Mouse (Mus musculus) mammary gland, adult 2 months (tissue): ENCODE measurements around the gene Lcn10. TPM values are rescaled to one million over a fixed set of nuclear protein-coding genes. Genes with fewer than 3 reads are reported as not detected.

Experiments
- polyA plus RNA-seq: library from polyadenylated mRNA; depleted of rRNA; stranded (reverse); fragments of >200 nt; gene quantifications from 2 replicates; pipeline ENCODE4 v1.2.3, GENCODE M21; 2012; ENCODE audit warnings: low replicate concordance; rRNA removed

Gene Lcn10
- polyA plus RNA-seq: not detected in 2 replicates

GRCm38 (mm10) chr2:25682426-25682825 lies at the start of gene Lcn10:
TSS of gene Lcn10 (plus strand) at chr2:25682726.

DNA sequence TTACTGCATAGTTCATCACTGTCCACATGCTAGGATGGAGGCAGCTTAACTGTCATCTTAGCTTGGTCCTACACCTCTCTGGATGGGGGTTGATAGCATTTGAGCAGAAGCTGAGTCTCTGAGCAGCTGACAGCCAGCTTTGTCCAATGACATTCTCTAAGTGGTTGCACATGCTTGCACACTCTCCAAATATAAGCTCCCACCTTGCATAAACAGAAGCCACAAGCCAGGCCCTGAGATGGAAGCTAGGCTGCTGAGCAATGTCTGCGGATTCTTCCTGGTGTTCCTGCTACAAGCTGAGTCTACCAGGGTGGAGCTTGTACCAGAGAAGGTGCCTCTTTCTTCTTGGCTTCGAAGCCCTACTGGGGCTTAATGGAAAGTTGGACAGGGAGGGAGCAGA lies 29.6 kb upstream of the Lcn10 start, which contains the start of gene Lcn8:
Gene Lcn8, plus strand, starts transcription at position 219 of the 400 bp plus-strand sequence.

DNA sequence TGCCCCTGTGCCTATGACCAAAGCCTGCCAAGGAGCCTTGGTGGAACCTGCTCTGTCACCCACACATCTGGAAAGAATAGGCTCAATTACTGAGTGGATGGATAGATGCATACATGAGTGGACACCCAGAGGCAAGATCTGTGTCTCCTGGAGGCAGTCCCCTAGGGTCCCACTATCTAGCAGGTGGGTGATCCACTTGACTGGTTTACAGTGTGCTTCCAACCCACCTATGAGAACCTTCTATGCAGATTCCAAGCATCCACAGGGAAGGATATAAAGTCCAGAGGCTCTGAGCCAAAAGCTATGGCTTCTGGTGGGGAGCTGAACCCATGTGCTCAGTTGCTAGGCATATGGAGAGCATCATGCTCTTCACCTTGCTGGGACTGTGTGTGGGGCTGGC lies 24.9 kb upstream of the Lcn10 start, which contains the start of gene Lcn5:
Gene Lcn5, plus strand, starts transcription at position 301 of the 400 bp plus-strand sequence.

DNA sequence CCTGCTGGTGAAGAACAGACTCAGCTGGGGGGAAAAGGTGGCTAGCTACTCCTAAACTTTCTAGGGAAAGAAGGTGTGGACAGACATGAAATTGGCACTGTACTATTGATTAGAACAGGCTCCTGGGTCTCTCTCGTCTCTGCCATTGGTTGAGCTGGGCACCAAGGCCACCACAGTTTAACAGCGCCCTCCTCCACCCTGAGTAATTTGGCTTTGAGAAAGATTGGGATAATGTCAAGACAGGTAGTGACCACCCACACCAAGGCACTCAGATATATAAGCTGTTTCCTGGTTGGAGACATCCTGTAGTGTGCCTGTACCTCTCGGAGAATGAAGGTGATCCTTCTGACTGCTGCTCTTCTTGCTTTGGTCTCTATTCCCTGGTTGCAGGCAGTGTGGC lies 6.0 kb upstream of the Lcn10 start, which contains the start of gene Lcn6:
Gene Lcn6, plus strand, starts transcription at position 301 of the 400 bp plus-strand sequence.

GRCm38 (mm10) chr2:25699743-25700142 lies 17.2 kb downstream of the Lcn10 start, which contains the start of gene Obp2a:
TSS of gene Obp2a (plus strand) at chr2:25700043.

DNA sequence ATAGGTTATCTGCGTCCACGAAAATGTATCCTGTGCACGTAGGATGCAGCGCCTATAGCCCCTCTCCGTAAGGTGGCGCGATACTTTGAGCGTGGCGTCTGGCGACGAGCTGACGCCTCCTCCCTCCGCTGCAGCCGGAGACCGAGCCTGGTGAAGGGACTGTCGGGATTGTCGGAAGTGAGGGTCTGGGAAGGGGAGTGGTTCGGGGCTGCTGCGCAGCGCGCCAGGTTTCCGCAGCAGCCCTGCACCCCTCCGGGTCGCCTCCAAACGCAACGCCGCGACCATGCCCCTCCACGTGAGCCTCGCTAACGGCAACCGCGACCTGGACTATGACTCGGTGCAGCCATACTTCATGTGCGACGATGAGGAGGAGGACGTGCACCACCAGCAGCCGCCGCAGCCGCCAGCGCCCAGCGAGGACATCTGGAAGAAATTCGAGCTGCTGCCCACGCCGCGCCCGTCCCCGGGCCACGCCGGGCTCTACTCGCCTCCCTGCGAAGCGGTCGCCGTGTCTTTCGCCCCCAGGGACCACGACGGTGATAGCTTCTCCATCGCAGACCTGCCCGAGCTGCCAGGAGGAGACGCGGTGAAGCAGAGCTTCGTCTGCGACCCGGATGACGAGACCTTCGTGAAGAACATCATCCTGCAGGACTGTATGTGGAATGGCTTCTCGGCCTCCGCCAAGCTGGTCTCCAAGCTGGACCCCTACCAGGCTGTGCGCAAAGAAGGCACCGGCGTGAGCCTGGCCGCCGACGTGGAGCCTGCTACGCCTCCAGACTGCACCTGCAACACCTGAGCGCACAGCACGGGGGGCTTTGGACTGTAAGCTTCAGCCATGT lies 24.3 kb downstream of the Lcn10 start, which contains the start of gene Bmyc:
Gene Bmyc, plus strand, starts transcription at position 97 of the 839 bp plus-strand sequence.

Other genes starting within 250 kb of the Lcn10 start
- 8.4 and 21.2 TPM in 2 replicates for gene Clic3, start 225.9 kb upstream of the Lcn10 start, polyA plus RNA-seq
- 92.7 and 147 TPM in 2 replicates for gene Paxx, start 221.6 kb upstream of the Lcn10 start, polyA plus RNA-seq
- gene Ptgds, start 212.7 kb upstream of the Lcn10 start, polyA plus RNA-seq: 4.8 and 6.6 TPM in 2 replicates
- gene Lcn12, start 188.8 kb upstream of the Lcn10 start, polyA plus RNA-seq: not detected in 2 replicates
- 19.9 and 31.9 TPM in 2 replicates for gene Fbxw5, start 182.0 kb upstream of the Lcn10 start, polyA plus RNA-seq
- gene C8g, start 181.0 kb upstream of the Lcn10 start, polyA plus RNA-seq: 12.2 and 13.2 TPM in 2 replicates
- 20.0 and 23.9 TPM in 2 replicates for gene Traf2, start 135.8 kb upstream of the Lcn10 start, polyA plus RNA-seq
- 65.0 and 134 TPM in 2 replicates for gene Edf1, start 124.9 kb upstream of the Lcn10 start, polyA plus RNA-seq
- 3.4 and 4.2 TPM in 2 replicates for gene Mamdc4, start 107.9 kb upstream of the Lcn10 start, polyA plus RNA-seq
- 42.8 and 48.1 TPM in 2 replicates for gene Phpt1, start 107.5 kb upstream of the Lcn10 start, polyA plus RNA-seq
- 0.79 and 2.0 TPM in 2 replicates for gene Ajm1, start 101.0 kb upstream of the Lcn10 start, polyA plus RNA-seq
- 69.2 and 71.3 TPM in 2 replicates for gene Rabl6, start 74.2 kb upstream of the Lcn10 start, polyA plus RNA-seq
- gene Ccdc183, start 65.0 kb upstream of the Lcn10 start, polyA plus RNA-seq: not detected in 2 replicates
- gene Tmem141, start 60.7 kb upstream of the Lcn10 start, polyA plus RNA-seq: 20.4 and 44.3 TPM in 2 replicates
- 17.3 and 33.5 TPM in 2 replicates for gene Fcna, start 54.7 kb upstream of the Lcn10 start, polyA plus RNA-seq
- not detected in 2 replicates for gene Lcn8, start 29.6 kb upstream of the Lcn10 start, polyA plus RNA-seq
- gene Lcn5, start 24.8 kb upstream of the Lcn10 start, polyA plus RNA-seq: not detected in 2 replicates
- gene Lcn6, start 5.9 kb upstream of the Lcn10 start, polyA plus RNA-seq: not detected in 2 replicates
- not detected in 2 replicates for gene Obp2a, start 17.3 kb downstream of the Lcn10 start, polyA plus RNA-seq
- gene Bmyc, start 24.0 kb downstream of the Lcn10 start, polyA plus RNA-seq: 39.9 and 133 TPM in 2 replicates
- not detected in 2 replicates for gene Obp2b, start 54.3 kb downstream of the Lcn10 start, polyA plus RNA-seq
- gene Lcn3, start 82.8 kb downstream of the Lcn10 start, polyA plus RNA-seq: not detected in 2 replicates
- not detected in 2 replicates for gene Lcn11, start 94.3 kb downstream of the Lcn10 start, polyA plus RNA-seq
- gene Gm13539, start 99.5 kb downstream of the Lcn10 start, polyA plus RNA-seq: not detected in 2 replicates
- not detected in 2 replicates for gene Glt6d1, start 133.1 kb downstream of the Lcn10 start, polyA plus RNA-seq
- not detected in 2 replicates for gene Lcn9, start 140.4 kb downstream of the Lcn10 start, polyA plus RNA-seq
- gene Sohlh1, start 164.5 kb downstream of the Lcn10 start, polyA plus RNA-seq: not detected in 2 replicates
- 0.48 and 0.57 TPM in 2 replicates for gene Kcnt1, start 181.0 kb downstream of the Lcn10 start, polyA plus RNA-seq